Mouse (Mus musculus): Measurements from ENCODE around the gene Hoxd10. TPM values are rescaled to one million over a fixed set of nuclear protein-coding genes. Genes with fewer than 3 reads are reported as not detected.

Hoxd10 gene
- polyA plus RNA-seq, 1 experiment from 2014 or later, result not detected

DNA sequence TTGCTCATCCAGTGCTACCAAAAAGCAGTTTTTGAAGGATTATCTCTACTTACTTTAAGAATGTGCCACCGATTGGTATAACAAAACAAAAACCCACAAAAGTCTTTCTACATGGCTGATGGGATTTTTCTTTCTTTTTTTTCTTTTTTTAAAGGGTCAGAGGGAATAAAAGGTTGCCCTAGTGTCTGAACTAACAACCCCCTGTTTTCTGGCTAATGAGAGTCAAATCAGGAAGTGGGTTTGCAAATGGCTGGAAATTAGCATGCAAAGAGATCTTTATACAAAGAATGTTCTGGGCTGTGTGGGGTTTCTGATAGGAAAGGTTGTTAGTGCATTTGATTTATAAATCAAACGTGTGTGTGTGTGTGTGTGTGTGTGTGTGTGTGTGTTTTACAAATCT lies 28.7 kb downstream of the Hoxd10 start:
- no peaks in the 10 kb centered on the region for H3K36me3 ChIP-seq (ENCODE audit: control insufficient read depth, insufficient read depth, low read length)
- H3K9ac ChIP-seq (ENCODE audit: low read length), result no peak overlapping the region
- no peak for DNase-seq (ENCODE audit: low spot score)
- H3K4me2 ChIP-seq (ENCODE audit: low read depth, low read length, severe bottlenecking), result no peak overlapping the region
- no peak for ATAC-seq (replicated peaks; ENCODE audit: low FRiP score)
- peaks cover 99% of the 10 kb centered on the region for H3K27me3 ChIP-seq (ENCODE audit: control insufficient read depth, insufficient read depth, low read length)
- no peak overlapping the region for H3K27ac ChIP-seq (ENCODE audit: low read depth, low read length)
- no peak overlapping the region for H3K4me3 ChIP-seq (ENCODE audit: low read depth, low read length)
- no peaks in the 10 kb centered on the region for H3K9me3 ChIP-seq (ENCODE audit: control insufficient read depth, low read length)
- no peaks in the 10 kb centered on the region for H3K4me1 ChIP-seq (replicated peaks; ENCODE audit: control insufficient read depth, insufficient read depth, low read length)
- 9% methylated on average over 2 of the region's 2 CpGs for WGBS

DNA sequence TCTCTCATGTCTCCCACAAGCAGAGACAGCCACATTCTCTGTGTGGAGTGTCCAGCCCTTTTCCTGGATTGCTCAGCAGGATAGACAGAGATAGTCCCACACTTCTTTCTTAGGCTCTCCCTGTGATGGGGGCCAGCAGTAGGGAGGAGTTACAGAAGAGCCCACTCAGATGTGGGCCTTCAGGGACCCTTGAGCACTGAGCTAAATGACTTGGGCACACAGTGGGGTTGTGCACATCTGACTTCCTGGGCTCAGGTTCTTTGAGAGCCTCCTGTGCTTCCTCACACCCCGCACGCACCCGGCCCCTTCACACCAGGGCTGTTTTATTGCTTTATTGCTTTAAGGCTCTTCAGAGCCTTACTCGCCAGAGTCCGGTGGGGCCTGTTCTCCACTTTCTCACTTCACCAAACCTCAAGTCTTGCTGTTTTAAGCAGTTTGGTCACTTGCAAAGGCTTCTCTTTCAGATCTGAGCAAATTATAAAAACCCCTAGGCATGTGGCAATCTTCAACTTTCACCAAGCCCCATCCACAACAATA lies 29.3 kb downstream of the Hoxd10 start:
- Histone ChIP-seq H3K4me3 (ENCODE audit: low read depth, low read length) (no peak overlapping the region), H3K4me1 (replicated peaks; ENCODE audit: control insufficient read depth, insufficient read depth, low read length) (no peaks in the 10 kb centered on the region), H3K27ac (ENCODE audit: low read depth, low read length) (no peak overlapping the region), H3K4me2 (ENCODE audit: low read depth, low read length, severe bottlenecking) (no peak overlapping the region), H3K36me3 (ENCODE audit: control insufficient read depth, insufficient read depth, low read length) (no peaks in the 10 kb centered on the region), H3K9ac (ENCODE audit: low read length) (no peak overlapping the region), H3K9me3 (ENCODE audit: control insufficient read depth, low read length) (no peaks in the 10 kb centered on the region), H3K27me3 (ENCODE audit: control insufficient read depth, insufficient read depth, low read length) (peaks cover 99% of the 10 kb centered on the region)
- WGBS, result 2% methylated on average over 5 of the region's 5 CpGs
- DNase-seq (ENCODE audit: low spot score) (no peak), ATAC-seq (replicated peaks; ENCODE audit: low FRiP score) (no peak)

DNA sequence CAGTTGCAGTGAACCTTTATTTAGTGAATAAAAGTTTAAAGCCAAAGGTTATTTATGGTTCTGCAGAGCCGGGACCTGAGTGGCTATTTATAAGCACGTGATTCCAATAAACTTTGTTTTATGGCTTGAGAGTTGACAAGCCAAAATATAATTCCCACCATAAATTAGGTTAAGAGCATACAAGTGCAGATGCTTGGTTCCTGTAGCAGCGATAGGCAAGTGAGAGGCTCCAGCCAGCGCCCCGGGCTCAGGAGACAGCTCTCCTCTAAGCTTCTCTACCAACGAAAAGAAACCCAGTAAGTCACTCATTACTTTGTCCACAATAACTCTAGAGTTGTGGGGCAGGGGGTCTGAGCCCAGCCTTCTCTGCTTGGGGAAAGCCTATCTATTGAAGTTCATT lies 30.2 kb downstream of the Hoxd10 start:
- ATAC-seq (replicated peaks; ENCODE audit: low FRiP score), result no peak
- Histone ChIP-seq H3K9ac (ENCODE audit: low read length) (no peak overlapping the region), H3K9me3 (ENCODE audit: control insufficient read depth, low read length) (no peaks in the 10 kb centered on the region), H3K27ac (ENCODE audit: low read depth, low read length) (no peak overlapping the region), H3K36me3 (ENCODE audit: control insufficient read depth, insufficient read depth, low read length) (no peaks in the 10 kb centered on the region), H3K4me3 (ENCODE audit: low read depth, low read length) (no peak overlapping the region), H3K27me3 (ENCODE audit: control insufficient read depth, insufficient read depth, low read length) (peaks cover 99% of the 10 kb centered on the region), H3K4me2 (ENCODE audit: low read depth, low read length, severe bottlenecking) (no peak overlapping the region), H3K4me1 (replicated peaks; ENCODE audit: control insufficient read depth, insufficient read depth, low read length) (no peaks in the 10 kb centered on the region; the same call in 1 of the 2 replicates)
- WGBS, result 5% methylated on average over 6 of the region's 6 CpGs
- DNase-seq (ENCODE audit: low spot score), result no peak

DNA sequence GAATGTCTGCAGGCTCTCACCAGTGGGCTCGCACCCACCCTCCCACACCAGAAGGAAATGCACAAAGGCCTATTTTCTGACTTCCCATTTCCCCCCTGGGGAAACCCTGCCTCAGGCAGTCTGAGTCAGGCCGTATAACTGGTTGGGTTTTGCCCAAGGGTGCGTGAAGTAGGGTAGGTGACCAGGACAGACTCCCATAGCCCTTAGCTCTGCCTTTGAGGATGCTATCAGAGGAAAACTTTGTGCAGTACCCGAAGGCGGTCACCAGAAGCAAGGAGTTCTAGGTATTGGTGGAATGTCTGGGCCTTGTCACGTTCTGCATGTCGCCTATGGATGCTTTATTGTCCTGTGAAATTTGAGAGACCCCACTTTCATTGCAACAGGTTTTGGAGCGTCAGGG lies 31.2 kb downstream of the Hoxd10 start:
- Histone ChIP-seq H3K27me3 (ENCODE audit: control insufficient read depth, insufficient read depth, low read length) (peaks cover 99% of the 10 kb centered on the region), H3K4me2 (ENCODE audit: low read depth, low read length, severe bottlenecking) (no peak overlapping the region), H3K4me3 (ENCODE audit: low read depth, low read length) (no peak overlapping the region), H3K27ac (ENCODE audit: low read depth, low read length) (no peak overlapping the region), H3K9ac (ENCODE audit: low read length) (no peak overlapping the region), H3K9me3 (ENCODE audit: control insufficient read depth, low read length) (no peaks in the 10 kb centered on the region), H3K4me1 (replicated peaks; ENCODE audit: control insufficient read depth, insufficient read depth, low read length) (peaks cover 4% of the 10 kb centered on the region; the same call in 1 of the 2 replicates), H3K36me3 (ENCODE audit: control insufficient read depth, insufficient read depth, low read length) (no peaks in the 10 kb centered on the region)
- ATAC-seq (replicated peaks; ENCODE audit: low FRiP score) (no peak), DNase-seq (ENCODE audit: low spot score) (no peak)
- WGBS, result under 1% methylated on average over 8 of the region's 8 CpGs

DNA sequence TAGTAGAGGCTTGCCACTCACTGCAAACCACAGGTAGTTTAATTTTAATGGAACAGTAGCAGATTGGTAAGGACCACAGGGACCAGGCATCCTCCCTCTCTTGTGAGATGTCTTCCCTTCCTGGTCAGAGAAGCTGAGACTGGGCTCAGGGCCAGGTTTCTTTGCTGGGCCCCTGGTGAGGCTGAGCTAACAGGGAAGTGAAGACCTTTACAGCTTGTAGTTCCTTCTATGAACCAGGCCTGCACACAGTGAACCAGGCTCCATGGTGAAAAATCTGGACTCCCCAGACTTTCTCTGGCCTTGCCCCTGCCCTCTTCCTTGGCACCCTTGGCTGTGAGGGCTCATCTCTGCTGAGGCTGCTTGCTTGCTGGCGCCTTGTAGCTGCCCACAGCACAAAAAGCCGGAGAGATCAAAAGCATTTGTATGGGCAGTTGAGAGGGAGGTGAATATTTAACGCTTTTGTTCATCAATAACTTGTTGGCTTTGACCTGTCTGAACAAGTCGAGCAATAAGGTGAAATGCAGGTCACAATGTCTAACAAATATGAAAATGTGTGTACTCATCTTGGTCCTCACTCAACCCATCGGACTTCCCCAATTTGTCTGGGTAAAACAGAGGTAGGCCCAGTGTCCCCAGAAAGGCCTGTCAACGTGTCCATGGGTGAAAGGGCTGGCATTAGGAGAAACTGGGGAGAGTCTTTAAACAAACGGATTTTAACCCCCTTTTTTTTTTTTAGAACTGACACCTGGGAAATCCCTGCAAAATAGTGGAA lies 32.7 kb downstream of the Hoxd10 start:
- H3K4me2 ChIP-seq (ENCODE audit: low read depth, low read length, severe bottlenecking), result no peak overlapping the region
- H3K4me1 ChIP-seq (replicated peaks; ENCODE audit: control insufficient read depth, insufficient read depth, low read length), result peaks cover 4% of the 10 kb centered on the region; the same call in 1 of the 2 replicates
- H3K9me3 ChIP-seq (ENCODE audit: control insufficient read depth, low read length), result no peaks in the 10 kb centered on the region
- ATAC-seq (replicated peaks; ENCODE audit: low FRiP score), result no peak
- no peak for DNase-seq (ENCODE audit: low spot score)
- H3K36me3 ChIP-seq (ENCODE audit: control insufficient read depth, insufficient read depth, low read length), result no peaks in the 10 kb centered on the region
- no peak overlapping the region for H3K9ac ChIP-seq (ENCODE audit: low read length)
- no peak overlapping the region for H3K27ac ChIP-seq (ENCODE audit: low read depth, low read length)
- peaks cover 100% of the 10 kb centered on the region for H3K27me3 ChIP-seq (ENCODE audit: control insufficient read depth, insufficient read depth, low read length)
- no peak overlapping the region for H3K4me3 ChIP-seq (ENCODE audit: low read depth, low read length)
- 4% methylated on average over 7 of the region's 7 CpGs for WGBS

DNA sequence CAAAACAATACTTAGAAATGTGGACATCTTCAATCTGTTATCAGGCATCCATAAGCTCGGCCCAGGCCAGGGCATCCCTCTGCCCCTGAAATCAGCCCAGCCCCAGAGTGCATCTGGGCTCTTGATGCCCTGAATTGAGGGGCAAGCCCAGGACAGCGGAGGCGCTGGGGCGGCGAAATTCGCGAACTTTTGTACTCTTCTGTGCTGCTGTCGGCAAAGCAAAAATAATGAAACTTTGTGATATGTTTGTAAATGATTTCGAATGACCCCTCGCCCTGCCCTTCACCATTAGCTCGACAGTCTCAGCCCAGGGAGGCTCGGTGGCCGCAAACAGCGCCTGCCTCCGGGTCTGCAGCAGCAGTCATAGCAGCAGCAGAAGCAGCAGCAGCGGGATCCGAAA lies 33.4 kb downstream of the Hoxd10 start:
- no peak overlapping the region for H3K4me2 ChIP-seq (ENCODE audit: low read depth, low read length, severe bottlenecking)
- peaks cover 98% of the 10 kb centered on the region for H3K27me3 ChIP-seq (ENCODE audit: control insufficient read depth, insufficient read depth, low read length)
- peak; percentile 56 for DNase-seq (ENCODE audit: low spot score)
- no peak overlapping the region for H3K27ac ChIP-seq (ENCODE audit: low read depth, low read length)
- H3K9ac ChIP-seq (ENCODE audit: low read length), result no peak overlapping the region
- H3K9me3 ChIP-seq (ENCODE audit: control insufficient read depth, low read length), result no peaks in the 10 kb centered on the region
- no peak for ATAC-seq (replicated peaks; ENCODE audit: low FRiP score)
- H3K36me3 ChIP-seq (ENCODE audit: control insufficient read depth, insufficient read depth, low read length), result no peaks in the 10 kb centered on the region
- WGBS, result under 1% methylated on average over 17 of the region's 17 CpGs
- H3K4me1 ChIP-seq (replicated peaks; ENCODE audit: control insufficient read depth, insufficient read depth, low read length), result peaks cover 4% of the 10 kb centered on the region; the same call in 1 of the 2 replicates
- no peak overlapping the region for H3K4me3 ChIP-seq (ENCODE audit: low read depth, low read length)

DNA sequence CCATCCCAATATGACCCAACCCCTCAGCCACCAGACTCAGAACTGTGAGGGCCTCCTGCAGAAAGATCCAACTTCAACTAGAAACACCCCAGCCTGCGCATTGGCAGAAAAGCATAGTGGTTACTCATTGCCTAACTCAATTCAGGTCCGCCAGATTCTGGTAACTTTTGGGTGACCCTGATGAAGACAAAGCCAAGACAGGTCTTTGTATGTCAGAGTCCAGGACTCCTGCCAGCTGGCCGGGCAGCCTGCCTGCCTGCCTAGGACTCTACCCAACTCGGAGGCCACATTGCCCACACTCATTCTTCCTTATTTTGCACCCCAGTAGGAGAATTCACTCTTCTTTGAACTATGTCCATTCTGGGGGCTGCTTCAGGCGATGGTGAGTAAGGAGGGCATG lies 34.8 kb downstream of the Hoxd10 start, which contains the start of gene Gm28230:
Gene Gm28230, plus strand, starts transcription at position 178 of the 400 bp plus-strand sequence.
- Histone ChIP-seq H3K9me3 (ENCODE audit: control insufficient read depth, low read length) (no peaks in the 10 kb centered on the region), H3K4me2 (ENCODE audit: low read depth, low read length, severe bottlenecking) (peak within 1 kb of the TSS; percentile 21; the same call in 1 of the 2 replicates), H3K4me3 (ENCODE audit: low read depth, low read length) (no peak within 1 kb of the TSS; the same call in 1 of the 2 replicates), H3K27ac (ENCODE audit: low read depth, low read length) (no peak within 1 kb of the TSS), H3K36me3 (ENCODE audit: control insufficient read depth, insufficient read depth, low read length) (no peaks in the 10 kb centered on the region), H3K4me1 (replicated peaks; ENCODE audit: control insufficient read depth, insufficient read depth, low read length) (peaks cover 4% of the 10 kb centered on the region; the same call in 1 of the 2 replicates), H3K9ac (ENCODE audit: low read length) (no peak within 1 kb of the TSS), H3K27me3 (ENCODE audit: control insufficient read depth, insufficient read depth, low read length) (peaks cover 98% of the 10 kb centered on the region)
- ATAC-seq (replicated peaks; ENCODE audit: low FRiP score), result no peak
- WGBS, result 2% methylated on average over 5 of the region's 5 CpGs
- no peak for DNase-seq (ENCODE audit: low spot score)

DNA sequence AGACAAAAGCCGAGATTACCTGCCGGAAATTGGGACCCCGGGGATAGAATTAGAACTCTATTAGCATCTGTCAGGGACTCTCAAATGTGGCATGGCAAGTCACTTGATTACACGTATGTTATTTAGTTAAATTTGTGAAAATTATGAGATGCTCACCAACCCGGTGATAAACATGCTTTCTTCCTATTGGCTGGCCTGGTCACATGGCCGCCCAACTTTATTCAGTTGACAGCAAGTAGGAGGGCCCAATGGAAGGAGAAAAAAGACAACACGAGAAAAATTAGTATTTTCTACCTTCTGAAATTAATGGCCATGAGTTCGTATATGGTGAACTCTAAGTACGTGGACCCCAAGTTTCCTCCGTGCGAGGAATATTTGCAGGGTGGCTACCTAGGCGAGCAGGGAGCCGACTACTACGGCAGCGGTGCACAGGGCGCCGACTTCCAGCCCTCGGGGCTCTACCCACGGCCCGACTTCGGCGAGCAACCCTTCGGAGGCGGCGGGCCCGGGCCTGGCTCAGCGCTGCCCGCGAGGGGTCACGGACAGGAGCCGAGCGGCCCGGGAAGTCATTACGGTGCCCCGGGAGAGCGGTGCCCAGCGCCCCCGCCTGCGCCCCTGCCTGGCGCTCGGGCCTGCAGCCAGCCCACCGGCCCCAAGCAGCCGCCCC lies 35.4 kb downstream of the Hoxd10 start:
- Histone ChIP-seq H3K4me3 (ENCODE audit: low read depth, low read length) (no peak overlapping the region; the same call in 1 of the 2 replicates), H3K27me3 (ENCODE audit: control insufficient read depth, insufficient read depth, low read length) (peaks cover 98% of the 10 kb centered on the region), H3K36me3 (ENCODE audit: control insufficient read depth, insufficient read depth, low read length) (no peaks in the 10 kb centered on the region), H3K4me2 (ENCODE audit: low read depth, low read length, severe bottlenecking) (peak overlapping the region; percentile 21; the same call in 1 of the 2 replicates), H3K9me3 (ENCODE audit: control insufficient read depth, low read length) (no peaks in the 10 kb centered on the region), H3K27ac (ENCODE audit: low read depth, low read length) (no peak overlapping the region), H3K9ac (ENCODE audit: low read length) (no peak overlapping the region), H3K4me1 (replicated peaks; ENCODE audit: control insufficient read depth, insufficient read depth, low read length) (peaks cover 4% of the 10 kb centered on the region; the same call in 1 of the 2 replicates)
- under 1% methylated on average over 43 of the region's 43 CpGs for WGBS
- ATAC-seq (replicated peaks; ENCODE audit: low FRiP score), result no peak
- DNase-seq (ENCODE audit: low spot score), result peak; percentile 64

Measured in forebrain, embryonic 11.5 days (tissue).